Mouse (Mus musculus): ENCODE results near the gene Cadm3. TPM values are rescaled to one million over a fixed set of nuclear protein-coding genes. Genes with fewer than 3 reads are reported as not detected.

Cadm3 gene
- polyA plus RNA-seq (2012; rRNA removed; ENCODE audit: low replicate concordance) = 4.9 and 5.4 TPM in 2 replicates

DNA sequence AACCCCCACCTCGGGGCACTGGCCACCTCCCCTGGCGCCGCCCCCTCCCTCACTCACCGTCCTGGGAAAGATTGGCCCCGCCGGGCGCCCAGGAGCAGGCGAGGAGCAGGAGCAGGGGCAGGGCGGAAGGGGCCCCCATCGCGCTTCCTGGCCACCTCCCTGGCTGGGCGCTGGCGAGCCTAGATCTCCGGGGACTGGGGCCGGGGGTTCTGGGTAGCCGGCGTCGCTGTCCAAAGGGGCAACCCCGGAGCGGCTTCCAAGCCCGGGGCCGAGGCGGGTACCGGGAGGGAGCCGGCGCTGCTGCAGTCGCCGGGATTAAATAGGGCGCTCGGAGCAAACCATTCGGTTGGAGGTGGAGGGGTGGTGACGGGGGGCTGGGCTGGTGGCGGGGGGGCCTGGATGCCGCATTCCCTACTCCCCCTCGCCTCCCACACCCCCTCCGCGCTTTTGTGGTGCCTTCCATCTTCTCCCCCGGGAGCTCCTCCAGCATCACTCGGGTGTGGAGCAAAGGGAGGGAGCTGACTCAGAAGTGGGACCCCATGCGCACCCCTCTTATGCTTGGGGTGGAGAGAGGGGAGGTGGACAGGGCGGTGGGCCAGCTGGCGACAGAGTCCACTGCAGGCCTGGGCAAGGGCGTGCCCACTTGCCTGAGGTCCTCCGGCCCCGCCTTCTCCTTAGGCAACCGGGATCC, at the start of gene Cadm3:
Cadm3 (minus strand) TSS at position 340 of the 691 bp plus-strand sequence.

DNA sequence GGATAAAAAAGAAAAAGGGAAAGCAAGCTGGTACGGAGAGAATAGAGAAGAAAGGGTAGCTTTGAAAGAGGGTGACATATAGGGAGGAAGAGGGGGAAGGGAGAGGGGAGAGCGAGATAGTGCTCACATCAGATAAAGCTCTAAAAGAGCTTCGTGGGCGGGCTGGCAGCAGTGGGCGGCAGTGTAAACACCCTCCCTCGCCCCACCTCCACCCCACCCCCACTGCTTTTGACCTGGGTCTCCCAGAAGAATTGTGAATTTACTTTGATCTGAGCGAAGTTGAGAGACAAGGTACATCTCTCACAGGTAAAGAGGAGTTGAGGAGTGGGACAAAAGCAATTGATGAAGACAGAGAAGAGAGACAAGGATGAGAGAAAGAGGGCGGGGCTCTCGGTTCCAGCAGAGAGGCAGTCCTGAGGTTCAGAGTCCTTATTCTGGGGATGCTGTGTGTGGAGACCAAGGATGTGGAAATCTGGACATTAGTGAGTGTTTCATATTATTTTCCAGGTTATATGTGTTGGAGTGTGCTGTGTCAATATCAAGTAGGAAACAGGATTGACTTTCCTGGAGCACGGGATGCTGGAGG, 17.0 kb downstream of the Cadm3 start, which contains the start of gene Aim2:
Aim2 (plus strand) TSS at position 508 of the 586 bp plus-strand sequence.

DNA sequence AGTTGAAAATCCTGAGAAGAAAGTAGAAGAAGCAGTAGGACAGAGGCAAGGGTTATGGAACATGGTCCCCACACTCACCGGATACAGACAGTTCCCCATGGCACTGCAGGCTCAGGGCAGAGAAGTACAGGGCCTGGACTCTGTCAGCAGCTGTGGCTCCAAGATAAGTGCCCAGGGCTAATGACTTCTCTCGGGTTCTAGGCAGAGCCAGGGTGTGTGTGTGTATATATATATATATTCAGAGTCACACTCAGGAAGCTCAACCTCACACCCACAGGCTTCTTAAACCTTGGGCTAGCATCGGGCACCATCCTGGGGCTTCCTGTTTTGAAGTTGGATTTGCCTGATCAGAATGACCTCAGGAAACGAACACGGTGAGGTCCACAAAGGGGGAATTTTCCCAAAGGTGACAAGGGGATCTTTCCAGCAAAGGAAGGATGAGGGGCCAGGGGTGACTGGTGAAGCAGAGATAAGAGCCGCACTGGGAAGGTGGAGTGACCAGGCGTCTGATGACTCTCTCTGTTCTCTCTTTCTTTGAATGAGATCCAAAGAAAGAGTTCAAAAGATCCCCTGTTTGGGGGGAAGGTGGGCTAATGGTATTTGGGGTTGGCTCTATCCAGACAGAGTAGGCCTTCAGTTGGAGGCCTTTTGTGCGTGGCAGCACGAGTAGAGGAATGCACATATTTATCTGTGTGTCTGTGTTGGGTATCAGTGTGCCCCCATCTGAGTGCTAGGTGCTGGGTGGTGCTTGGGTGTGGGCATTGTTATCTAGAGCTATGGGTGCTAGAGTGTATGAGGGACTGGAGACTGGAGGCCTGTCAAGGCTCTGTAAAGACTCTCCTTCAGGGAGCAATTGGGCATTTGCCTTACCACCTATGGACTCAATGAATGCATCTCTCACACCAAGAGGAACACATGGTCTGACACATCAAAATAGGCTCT, 33.9 kb downstream of the Cadm3 start, which contains the start of gene Ackr1:
Ackr1 (minus strand) TSS at position 439 of the 942 bp plus-strand sequence.

Other genes starting within 250 kb of the Cadm3 start
- not detected in 2 replicates for gene Olfr1408, start 230.3 kb downstream of the Cadm3 start, polyA plus RNA-seq (2012; rRNA removed; ENCODE audit: low replicate concordance)
- not detected in 2 replicates for gene Olfr1406, start 177.1 kb downstream of the Cadm3 start, polyA plus RNA-seq (2012; rRNA removed; ENCODE audit: low replicate concordance)
- gene Olfr218, start 169.9 kb downstream of the Cadm3 start, polyA plus RNA-seq (2012; rRNA removed; ENCODE audit: low replicate concordance) = not detected in 2 replicates
- gene Olfr1404, start 155.3 kb downstream of the Cadm3 start, polyA plus RNA-seq (2012; rRNA removed; ENCODE audit: low replicate concordance) = not detected in 2 replicates
- 0.12 TPM in 1 of 2 replicates, not detected in the other for gene Fcer1a, start 140.5 kb downstream of the Cadm3 start, polyA plus RNA-seq (2012; rRNA removed; ENCODE audit: low replicate concordance)
- not detected in 2 replicates for gene Olfr418, start 101.7 kb downstream of the Cadm3 start, polyA plus RNA-seq (2012; rRNA removed; ENCODE audit: low replicate concordance)
- gene Mptx2, start 89.9 kb downstream of the Cadm3 start, polyA plus RNA-seq (2012; rRNA removed; ENCODE audit: low replicate concordance) = 1.1 and 11.3 TPM in 2 replicates
- gene Ackr1, start 33.9 kb downstream of the Cadm3 start, polyA plus RNA-seq (2012; rRNA removed; ENCODE audit: low replicate concordance) = 7.0 and 8.4 TPM in 2 replicates
- gene Aim2, start 16.8 kb downstream of the Cadm3 start, polyA plus RNA-seq (2012; rRNA removed; ENCODE audit: low replicate concordance) = 0.11 and 1.4 TPM in 2 replicates
- 0.21 and 0.65 TPM in 2 replicates for gene Ifi206, start 123.3 kb upstream of the Cadm3 start, polyA plus RNA-seq (2012; rRNA removed; ENCODE audit: low replicate concordance)
- gene Ifi214, start 168.3 kb upstream of the Cadm3 start, polyA plus RNA-seq (2012; rRNA removed; ENCODE audit: low replicate concordance) = not detected in 2 replicates
- 0.07 and 0.20 TPM in 2 replicates for gene Ifi213, start 231.6 kb upstream of the Cadm3 start, polyA plus RNA-seq (2012; rRNA removed; ENCODE audit: low replicate concordance)

Data from duodenum, adult 2 months (tissue).